Mouse (Mus musculus) cortical plate, adult 2 months (tissue): ENCODE data around the gene Elp4. TPM values are rescaled to one million over a fixed set of nuclear protein-coding genes. Genes with fewer than 3 reads are reported as not detected.
A peak's percentile ranks its signal among the peaks of the same experiment; 100 is the strongest.

Experiments used
- H3K27ac ChIP-seq: fragments of 200-500 bp; 2 replicates; pipeline ENCODE4 v1.5.1; 2012; ENCODE audit warnings: low read length, control low read depth, inconsistent platforms; ENCODE audit not compliant: insufficient read depth
- H3K4me1 ChIP-seq: fragments of 200-500 bp; 2 replicates; pipeline ENCODE4 v1.6.1; 2011; ENCODE audit warnings: low read length; ENCODE audit not compliant: control insufficient read depth, insufficient read depth
- H3K4me3 ChIP-seq: fragments of 200-500 bp; 2 replicates; pipeline ENCODE4 v1.5.1; 2011; ENCODE audit warnings: mild to moderate bottlenecking, low read length, control low read depth; ENCODE audit not compliant: insufficient read depth
- CTCF ChIP-seq: fragments of 200-500 bp; IDR thresholded peaks from 2 replicates; pipeline ENCODE4 v1.5.1; 2011; ENCODE audit warnings: mild to moderate bottlenecking, control low read depth, low read length; ENCODE audit not compliant: insufficient read depth; ENCODE audit errors: extremely low read depth
- POLR2A ChIP-seq: fragments of 200-500 bp; IDR thresholded peaks from 2 replicates; pipeline ENCODE4 v1.6.1; 2011; ENCODE audit warnings: mild to moderate bottlenecking, low read length, control low read depth; ENCODE audit not compliant: insufficient read depth; ENCODE audit errors: extremely low read depth
- polyA plus RNA-seq: library from polyadenylated mRNA; depleted of rRNA; stranded (reverse); fragments of >200 nt; gene quantifications from 2 replicates; pipeline ENCODE4 v1.2.3, GENCODE M21; 2012

Gene Elp4
- polyA plus RNA-seq, 1 experiment = 9.0 TPM

DNA sequence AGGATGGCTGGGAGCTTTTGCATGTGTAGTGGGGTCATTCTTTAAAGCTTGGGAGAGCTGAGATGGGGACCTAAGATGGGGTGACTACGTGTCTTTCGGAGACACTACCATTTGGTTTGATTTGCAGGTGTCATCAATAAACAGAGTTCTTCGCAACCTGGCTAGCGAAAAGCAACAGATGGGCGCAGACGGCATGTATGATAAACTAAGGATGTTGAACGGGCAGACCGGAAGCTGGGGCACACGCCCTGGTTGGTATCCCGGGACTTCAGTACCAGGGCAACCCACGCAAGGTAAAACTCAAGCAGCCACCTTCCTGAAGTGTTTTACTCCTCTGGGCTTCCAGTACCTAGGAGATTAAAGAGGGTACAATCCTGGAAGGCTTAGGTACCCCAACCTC lies 218.7 kb downstream of the Elp4 start:
- Histone ChIP-seq H3K4me3 (no peak overlapping the region), H3K27ac (no peak overlapping the region), H3K4me1 (no peaks in the 10 kb centered on the region; the same call in 1 of the 2 replicates)
- TF ChIP-seq POLR2A (no peak), CTCF (no peak)

DNA sequence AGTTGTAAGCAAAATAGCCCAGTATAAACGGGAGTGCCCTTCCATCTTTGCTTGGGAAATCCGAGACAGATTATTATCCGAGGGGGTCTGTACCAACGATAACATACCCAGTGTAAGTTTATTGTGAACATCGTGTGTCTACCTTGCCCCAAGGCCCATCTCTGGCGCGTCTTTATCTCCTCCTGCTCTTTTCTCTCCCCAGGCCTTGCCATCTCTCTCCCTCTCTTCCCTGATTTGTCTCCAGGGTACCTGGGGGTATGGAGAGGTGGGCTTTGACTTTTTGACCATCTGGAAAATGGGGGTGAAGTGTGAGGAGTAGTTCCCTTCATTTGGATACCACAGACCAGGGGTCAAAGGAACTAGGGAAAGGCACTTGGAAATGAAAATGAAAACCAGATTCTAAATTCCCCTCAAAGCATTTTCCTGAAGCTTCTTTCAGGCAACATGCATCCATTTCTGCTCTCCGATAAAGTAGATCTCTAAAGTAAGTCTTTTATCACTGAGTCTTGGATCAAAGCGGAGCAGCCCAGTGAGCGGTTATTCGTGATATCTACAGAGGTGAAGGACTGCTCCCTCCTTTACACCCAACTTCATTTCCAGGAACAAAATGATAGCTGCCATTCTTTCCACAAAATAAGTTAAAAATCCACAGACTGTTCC lies 219.2 kb downstream of the Elp4 start:
- no peak for TF ChIP-seq CTCF
- TF ChIP-seq POLR2A = no peak
- no peak overlapping the region for H3K4me3 ChIP-seq
- H3K4me1 ChIP-seq = no peaks in the 10 kb centered on the region; the same call in 1 of the 2 replicates
- H3K27ac ChIP-seq = no peak overlapping the region

DNA sequence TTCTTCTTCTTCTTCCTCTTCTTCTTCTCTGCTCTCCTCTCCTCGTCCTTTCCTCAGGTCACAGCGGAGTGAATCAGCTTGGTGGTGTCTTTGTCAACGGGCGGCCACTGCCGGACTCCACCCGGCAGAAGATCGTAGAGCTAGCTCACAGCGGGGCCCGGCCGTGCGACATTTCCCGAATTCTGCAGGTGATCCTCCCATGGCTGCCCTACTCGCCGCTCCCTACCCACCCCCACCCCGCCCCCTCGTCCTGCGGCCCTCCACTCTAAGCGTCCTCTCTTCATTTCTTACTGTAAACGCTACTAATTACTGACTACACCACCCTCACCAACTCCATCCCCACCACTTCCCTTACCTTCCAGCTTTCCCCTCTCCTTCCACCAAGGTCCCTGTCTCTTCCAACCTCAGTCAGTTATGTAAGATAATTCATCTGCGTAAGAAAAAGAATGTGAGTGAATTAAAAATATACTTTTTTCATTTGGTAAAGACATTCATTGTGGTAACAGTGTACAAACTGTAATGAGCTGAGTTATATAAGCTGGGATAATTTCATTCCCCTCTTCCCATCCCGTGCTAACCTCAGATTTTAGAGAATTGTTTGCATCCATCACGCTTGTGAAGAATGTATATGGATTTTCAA lies 220.5 kb downstream of the Elp4 start:
- no peak for TF ChIP-seq POLR2A
- TF ChIP-seq CTCF = no peak
- Histone ChIP-seq H3K4me1 (no peaks in the 10 kb centered on the region; the same call in 1 of the 2 replicates), H3K27ac (no peak overlapping the region), H3K4me3 (no peak overlapping the region)

DNA sequence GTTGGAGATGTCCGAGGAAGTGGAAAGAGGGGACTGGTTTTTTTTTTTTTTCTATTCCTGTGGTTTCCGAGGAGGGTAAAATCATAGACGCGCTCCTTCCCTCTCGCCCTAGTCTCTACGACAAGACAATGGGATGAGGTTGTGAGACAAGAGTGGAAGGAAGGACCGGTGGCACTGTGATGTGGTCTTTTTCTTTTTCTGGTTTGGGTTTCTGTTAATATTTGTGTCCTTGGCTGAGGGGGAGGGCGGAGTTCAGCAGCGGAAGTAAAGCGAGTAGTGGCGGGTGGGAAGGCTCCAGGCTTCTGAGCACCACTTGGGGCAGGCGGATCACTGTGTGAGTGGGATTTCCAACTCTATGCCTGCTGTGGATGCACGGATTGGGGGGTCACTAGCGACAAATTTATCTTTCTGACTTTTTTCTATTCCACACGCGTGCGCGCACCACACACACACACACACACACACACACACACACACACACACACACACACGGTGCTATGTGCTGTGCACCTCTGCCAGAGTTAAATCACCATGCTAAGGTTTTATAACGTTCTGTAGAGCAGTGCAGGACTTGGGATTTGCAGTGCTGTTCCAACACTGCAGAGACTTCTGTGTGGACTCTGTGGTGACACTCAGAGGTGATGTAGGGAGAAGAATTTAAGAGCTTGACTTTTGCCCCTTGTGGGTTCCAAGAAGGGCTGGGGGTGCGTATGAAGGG lies 221.6 kb downstream of the Elp4 start:
- no peaks in the 10 kb centered on the region; the same call in 1 of the 2 replicates for H3K4me1 ChIP-seq
- no peak overlapping the region for H3K4me3 ChIP-seq
- no peak for TF ChIP-seq CTCF
- TF ChIP-seq POLR2A = no peak
- H3K27ac ChIP-seq = no peak overlapping the region

GRCm38 (mm10) chr2:105682011-105682501 lies 222.3 kb downstream of the Elp4 start:
- H3K4me1 ChIP-seq = no peaks in the 10 kb centered on the region; the same call in 1 of the 2 replicates
- TF ChIP-seq CTCF = no peak
- TF ChIP-seq POLR2A = no peak
- H3K27ac ChIP-seq = no peak overlapping the region
- H3K4me3 ChIP-seq = no peak overlapping the region

GRCm38 (mm10) chr2:105680999-105681710 lies 223.2 kb downstream of the Elp4 start:
- TF ChIP-seq CTCF (no peak), POLR2A (no peak)
- Histone ChIP-seq H3K27ac (peak overlapping the region; percentile 64; the same call in 1 of the 2 replicates), H3K4me1 (no peaks in the 10 kb centered on the region), H3K4me3 (no peak overlapping the region)

GRCm38 (mm10) chr2:105680146-105680998 lies 224.0 kb downstream of the Elp4 start:
- H3K4me3 ChIP-seq = no peak overlapping the region
- H3K4me1 ChIP-seq = no peaks in the 10 kb centered on the region
- TF ChIP-seq CTCF (no peak), POLR2A (no peak)
- H3K27ac ChIP-seq = peak overlapping the region; percentile 39; the same call in 1 of the 2 replicates

- no peak overlapping the region for H3K4me3 ChIP-seq
- H3K27ac ChIP-seq = no peak overlapping the region
- no peaks in the 10 kb centered on the region for H3K4me1 ChIP-seq
- no peak for TF ChIP-seq POLR2A
These were observed 225.0 kb downstream of the Elp4 start for GRCm38 (mm10) chr2:105679331-105679730.
